Mouse (Mus musculus) myocyte (in vitro differentiated cells): ENCODE measurements at regions not wholly inside any gene's neighbourhood (a gene's known extent, or its start where the extent isn't known, plus 50 kb on each side); places are given as distances from the start of the nearest gene placed in this dataset.
"Not testable (repeated sequence)": the region's sequence is repeated elsewhere in the genome, so short reads cannot be mapped to it uniquely, and the experiment has no call there.

Source experiments
- E2F4 ChIP-seq: IDR thresholded peaks from one replicate; pipeline ENCODE4 v1.6.1; 2011; ENCODE audit warnings: mild to moderate bottlenecking, control low read depth, moderate library complexity; ENCODE audit not compliant: insufficient read depth
- MAX ChIP-seq: IDR thresholded peaks from one replicate; pipeline ENCODE4 v1.6.1; 2011; ENCODE audit warnings: low read depth, mild to moderate bottlenecking, control low read depth
- MYOG ChIP-seq, 3 experiments: IDR thresholded peaks; one replicate each; pipeline ENCODE4 v1.6.1; 2011; ENCODE audit warnings: control low read depth in 2 of 3, low read depth in 2 of 3, mild to moderate bottlenecking in 2 of 3; ENCODE audit not compliant: insufficient read length in 2 of 3, control insufficient read depth in 1 of 3, insufficient read depth in 1 of 3
- POLR2A ChIP-seq: IDR thresholded peaks from one replicate; pipeline ENCODE4 v1.6.1; 2011; ENCODE audit warnings: low read depth, mild to moderate bottlenecking, control low read depth, moderate library complexity; ENCODE audit not compliant: insufficient read length
- POLR2AphosphoS2 ChIP-seq: IDR thresholded peaks from one replicate; pipeline ENCODE4 v1.6.1; 2011; ENCODE audit warnings: low read depth, control low read depth; ENCODE audit not compliant: insufficient read length

- not testable (repeated sequence) for TF ChIP-seq MAX; MYOG (IDR thresholded peaks at IDR 0.05; ENCODE audit: control insufficient read depth in 1 of 3, insufficient read depth in 1 of 3, insufficient read length in 2 of 3, low read depth in 2 of 3); POLR2A; POLR2AphosphoS2; E2F4
Measured at GRCm38 (mm10) chr14:104336783-104337182, 131.0 kb downstream of the Pou4f1 start.
